Mouse (Mus musculus) liver, embryonic 14.5 days (tissue): ENCODE data around the gene Plcl2. TPM values are rescaled to one million over a fixed set of nuclear protein-coding genes. Genes with fewer than 3 reads are reported as not detected.

Experiments used
- ATAC-seq: fragments of 200-750 bp; cut with Nextera tagmentation; 2 replicates; pipeline ENCODE4 v1.8.0; 2017; ENCODE audit warnings: moderate number of reproducible peaks, mild to moderate bottlenecking, moderate library complexity; ENCODE audit not compliant: insufficient read depth
- DNase-seq, 3 experiments: peaks; one replicate each; pipeline ENCODE4 v3.0.0-alpha.2; 2012 to 2013; ENCODE audit warnings: low read depth in 3 of 3, low spot score in 3 of 3
- H3K27ac ChIP-seq: fragments of 300-500 bp; sonication (generic); 2 replicates; pipeline ENCODE4 v1.5.1; 2014; ENCODE audit warnings: moderate library complexity, mild to moderate bottlenecking, control low read depth, inconsistent platforms
- H3K27me3 ChIP-seq: fragments of 300-500 bp; sonication (generic); 2 replicates; pipeline ENCODE4 v1.6.1; 2014; ENCODE audit warnings: mild to moderate bottlenecking, low read length, moderate library complexity; ENCODE audit not compliant: control insufficient read depth, insufficient read depth
- H3K36me3 ChIP-seq: fragments of 300-500 bp; sonication (generic); replicated peaks from 2 replicates; pipeline ENCODE4 v1.6.1; 2014; ENCODE audit warnings: low read depth; ENCODE audit not compliant: control insufficient read depth, insufficient read depth
- H3K4me1 ChIP-seq, 2 experiments: fragments of 200-500 bp in 1 of 2; fragments of 300-500 bp in 1 of 2; sonication (generic) in 1 of 2; replicated peaks; 2 replicates each; pipeline ENCODE4 v1.6.1; 2012 to 2014; ENCODE audit warnings: antibody characterized with exemption in 1 of 2, inconsistent platforms in 1 of 2, low read length in 1 of 2; ENCODE audit not compliant: control insufficient read depth in 2 of 2, insufficient read depth in 2 of 2
- H3K4me2 ChIP-seq: fragments of 300-500 bp; sonication (generic); 2 replicates; pipeline ENCODE4 v1.6.1; 2014; ENCODE audit warnings: low read depth, mild to moderate bottlenecking, control low read depth, moderate library complexity
- H3K4me3 ChIP-seq, 2 experiments: fragments of 200-500 bp in 1 of 2; fragments of 300-500 bp in 1 of 2; sonication (generic) in 1 of 2; 2 replicates each; pipeline ENCODE4 v1.5.1; 2012 to 2014; ENCODE audit warnings: low read depth in 2 of 2, low read length in 2 of 2, mild to moderate bottlenecking in 2 of 2, control low read depth in 1 of 2, inconsistent platforms in 1 of 2, moderate library complexity in 1 of 2; ENCODE audit not compliant: insufficient read depth in 1 of 2
- H3K9ac ChIP-seq: fragments of 300-500 bp; sonication (generic); replicated peaks from 2 replicates; pipeline ENCODE4 v1.6.1; 2014; ENCODE audit warnings: mild to moderate bottlenecking, control low read depth, moderate library complexity
- H3K9me3 ChIP-seq: fragments of 300-500 bp; sonication (generic); 2 replicates; pipeline ENCODE4 v1.6.1; 2016; ENCODE audit warnings: low read length, mixed read lengths; ENCODE audit not compliant: control insufficient read depth
- CTCF ChIP-seq: IDR thresholded peaks from 2 replicates; pipeline ENCODE4 v1.5.1; 2016; ENCODE audit warnings: antibody characterized with exemption, low read depth, control low read depth
- EP300 ChIP-seq: IDR thresholded peaks from 2 replicates; pipeline ENCODE4 v1.6.1; 2016; ENCODE audit warnings: antibody characterized with exemption, low read depth
- WGBS: fragments of 180-500 bp; shearing (Covaris S2); extraction: QIAGEN DNeasy Blood & Tissue Kit; methylation state at CpG from one replicate; pipeline ENCODE4 v1.1.7; 2014; ENCODE audit not compliant: insufficient replicate concordance; 5-methylcytosine and 5-hydroxymethylcytosine counted together
- polyA plus RNA-seq, 2 experiments: library from polyadenylated mRNA; depleted of rRNA in 1 of 2; stranded (reverse) in 1 of 2; unstranded in 1 of 2; fragments of >200 nt; fragmentation: Nextera tagmentation in 1 of 2; extraction: Ambion mirVana in 1 of 2; gene quantifications; 2 replicates each; pipeline versions ENCODE4 v1.2.1 to v1.2.3; 2012 to 2014

The Plcl2 gene
- polyA plus RNA-seq, 2 experiments = 1.2 to 1.9 TPM

- H3K27me3 ChIP-seq = no peaks in the 10 kb centered on the region
- no peak overlapping the region for H3K9ac ChIP-seq
- TF ChIP-seq CTCF = no peak
- TF ChIP-seq EP300 = no peak
- no peak for DNase-seq
- 45% methylated on average over 16 of the region's 16 CpGs for WGBS
- no peaks in the 10 kb centered on the region for H3K9me3 ChIP-seq
- no peaks in the 10 kb centered on the region for H3K4me1 ChIP-seq
- ATAC-seq = no peak
- H3K4me3 ChIP-seq = no peak overlapping the region
- no peak overlapping the region for H3K4me2 ChIP-seq
- no peaks in the 10 kb centered on the region for H3K36me3 ChIP-seq
- no peak overlapping the region for H3K27ac ChIP-seq
Observed at GRCm38 (mm10) chr17:50499091-50499790, 10.0 kb upstream of the Plcl2 start.

- Histone ChIP-seq H3K36me3 (no peaks in the 10 kb centered on the region), H3K4me1 (no peaks in the 10 kb centered on the region), H3K27ac (no peak overlapping the region), H3K4me2 (no peak overlapping the region), H3K4me3 (no peak overlapping the region), H3K9me3 (no peaks in the 10 kb centered on the region), H3K27me3 (no peaks in the 10 kb centered on the region), H3K9ac (no peak overlapping the region)
- no peak for TF ChIP-seq EP300
- no peak for TF ChIP-seq CTCF
- 54% methylated on average over 6 of the region's 6 CpGs for WGBS
- ATAC-seq (no peak), DNase-seq (no peak)
Observed at GRCm38 (mm10) chr17:50500806-50501205, 8.4 kb upstream of the Plcl2 start.

DNA sequence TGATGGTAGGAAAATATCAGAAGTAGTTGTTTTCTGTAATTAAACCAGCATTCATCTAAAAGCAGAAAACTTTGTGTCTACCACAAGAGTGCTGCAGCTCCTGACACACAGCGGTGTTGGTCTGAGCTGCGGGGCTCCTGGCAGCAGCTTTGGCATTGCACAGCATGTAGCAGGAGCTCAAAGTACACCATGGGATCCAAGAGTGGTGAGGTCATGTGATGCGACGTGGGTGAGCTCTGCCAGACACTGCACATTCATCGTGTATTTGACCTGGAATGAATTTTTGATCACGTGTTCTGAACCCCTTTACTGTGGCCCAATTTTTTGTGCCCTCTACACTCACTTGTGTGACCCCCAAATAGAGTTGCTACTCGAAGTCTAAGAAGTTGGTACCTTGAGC, 6.1 kb upstream of the Plcl2 start:
- Histone ChIP-seq H3K9ac (no peak overlapping the region), H3K4me1 (no peaks in the 10 kb centered on the region), H3K4me2 (no peak overlapping the region), H3K36me3 (no peaks in the 10 kb centered on the region), H3K9me3 (no peaks in the 10 kb centered on the region), H3K27me3 (no peaks in the 10 kb centered on the region), H3K4me3 (no peak overlapping the region), H3K27ac (no peak overlapping the region)
- 70% methylated on average over 7 of the region's 7 CpGs for WGBS
- no peak for ATAC-seq
- DNase-seq = no peak
- TF ChIP-seq EP300 (no peak), CTCF (no peak)

DNA sequence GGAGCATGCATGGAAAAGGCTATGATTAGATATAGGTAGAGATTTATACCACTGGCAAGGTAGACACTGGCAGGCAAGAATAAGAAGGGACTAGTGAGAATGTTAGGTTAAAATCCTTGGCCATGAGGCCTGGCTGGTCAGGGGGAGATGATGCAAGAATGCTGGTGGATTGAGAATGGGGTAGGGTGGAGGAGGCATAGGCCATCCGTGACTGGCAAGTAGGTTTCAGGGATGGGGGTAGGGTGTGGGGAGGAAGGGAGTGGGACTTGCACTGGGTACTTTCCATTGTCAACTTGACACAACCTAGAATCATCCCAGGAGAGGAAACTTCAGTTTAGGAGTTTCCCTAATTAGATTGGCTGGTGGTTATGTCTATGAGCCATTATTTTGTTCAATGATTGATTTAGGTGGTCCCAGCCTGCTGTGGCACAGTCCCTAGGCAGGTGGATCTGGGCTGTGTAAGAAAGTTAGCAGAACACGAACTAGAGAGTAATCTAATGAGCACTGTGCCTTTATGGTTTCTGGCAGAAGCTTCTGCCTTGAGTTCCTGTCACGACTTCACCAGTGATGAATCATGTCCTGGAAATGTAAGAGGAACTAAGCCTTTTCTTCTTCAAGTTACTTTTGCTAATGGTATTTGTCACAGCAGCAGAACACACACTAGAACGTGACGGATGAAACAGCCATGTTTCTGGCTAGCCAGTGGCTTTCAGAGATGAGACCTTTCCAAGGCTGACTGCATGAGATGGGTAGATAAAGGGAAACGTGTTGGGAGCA, 4.9 kb upstream of the Plcl2 start:
- WGBS = 40% methylated on average over 6 of the region's 6 CpGs
- Histone ChIP-seq H3K4me2 (no peak overlapping the region), H3K36me3 (no peaks in the 10 kb centered on the region), H3K4me1 (no peaks in the 10 kb centered on the region), H3K27me3 (no peaks in the 10 kb centered on the region), H3K4me3 (no peak overlapping the region), H3K27ac (no peak overlapping the region), H3K9me3 (no peaks in the 10 kb centered on the region), H3K9ac (no peak overlapping the region)
- no peak for TF ChIP-seq CTCF
- no peak for TF ChIP-seq EP300
- ATAC-seq (no peak), DNase-seq (no peak)

DNA sequence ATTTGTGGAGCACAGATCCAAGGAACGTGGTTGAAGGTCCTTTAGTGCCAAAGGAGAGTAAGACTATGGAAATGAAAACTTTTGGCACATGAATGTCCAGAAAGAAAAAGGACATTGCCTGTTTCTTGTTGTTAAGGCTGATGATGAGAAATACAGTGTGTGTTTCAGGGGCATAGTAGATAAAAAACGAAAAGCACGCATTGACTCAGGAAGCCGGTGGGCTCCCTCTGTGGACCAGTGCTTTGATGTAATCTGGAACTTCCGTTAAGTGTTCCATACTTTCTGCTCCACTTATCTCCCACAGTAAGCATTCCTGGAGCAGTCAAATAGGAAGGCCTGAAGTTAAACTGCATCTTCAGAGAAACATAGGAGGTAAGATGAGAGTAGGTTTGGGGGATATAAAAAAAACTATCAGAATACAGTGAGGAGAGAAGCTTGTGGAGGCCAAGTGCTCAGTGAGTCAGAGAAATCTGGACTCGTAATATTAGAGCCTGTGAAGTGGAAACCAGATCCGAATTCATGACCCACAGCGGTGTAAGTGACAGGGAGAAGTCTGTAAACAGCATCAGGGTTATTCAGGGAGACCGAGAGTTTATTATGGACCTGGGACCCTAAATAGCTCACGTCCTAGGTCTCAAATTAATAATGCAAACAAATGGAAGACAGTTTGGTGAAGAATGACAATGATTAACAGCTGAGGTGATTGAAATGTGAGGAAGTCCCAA, 3.1 kb upstream of the Plcl2 start:
- Histone ChIP-seq H3K9me3 (no peaks in the 10 kb centered on the region), H3K36me3 (no peaks in the 10 kb centered on the region), H3K4me1 (peaks cover 0 to 4% of the 10 kb centered on the region in 2 experiments; a peak in 2 of 4 replicates), H3K27me3 (no peaks in the 10 kb centered on the region), H3K4me2 (no peak overlapping the region), H3K4me3 (no peak overlapping the region), H3K9ac (no peak overlapping the region), H3K27ac (no peak overlapping the region)
- TF ChIP-seq CTCF = no peak
- no peak for TF ChIP-seq EP300
- ATAC-seq (no peak), DNase-seq (no peak)
- 49% methylated on average over 10 of the region's 10 CpGs for WGBS
